Mouse (Mus musculus) heart, embryonic 16.5 days (tissue): ENCODE measurements around the gene Kcnj12. TPM values are rescaled to one million over a fixed set of nuclear protein-coding genes. Genes with fewer than 3 reads are reported as not detected.

Experiments
- ATAC-seq: fragments of 200-750 bp; cut with Nextera tagmentation; replicated peaks from 2 replicates; pipeline ENCODE4 v1.8.0; 2017; ENCODE audit warnings: moderate number of reproducible peaks; ENCODE audit not compliant: insufficient read depth, low FRiP score; ENCODE audit errors: extremely low read depth
- H3K27ac ChIP-seq: fragments of 300-500 bp; sonication (generic); 2 replicates; pipeline ENCODE4 v1.5.1; 2014; ENCODE audit warnings: mild to moderate bottlenecking, low read length, control low read depth, moderate library complexity
- H3K27me3 ChIP-seq: fragments of 300-500 bp; sonication (generic); 2 replicates; pipeline ENCODE4 v1.6.1; 2014; ENCODE audit warnings: low read length, mixed read lengths; ENCODE audit not compliant: control insufficient read depth, insufficient read depth
- H3K36me3 ChIP-seq: fragments of 300-500 bp; sonication (generic); 2 replicates; pipeline ENCODE4 v1.6.1; 2014; ENCODE audit not compliant: control insufficient read depth, insufficient read depth
- H3K4me1 ChIP-seq: fragments of 300-500 bp; sonication (generic); 2 replicates; pipeline ENCODE4 v1.6.1; 2014; ENCODE audit warnings: low read length, mixed read lengths; ENCODE audit not compliant: control insufficient read depth, insufficient read depth
- H3K4me2 ChIP-seq: fragments of 300-500 bp; sonication (generic); 2 replicates; pipeline ENCODE4 v1.6.1; 2014; ENCODE audit warnings: low read depth, mild to moderate bottlenecking, control low read depth, low read length
- H3K4me3 ChIP-seq: fragments of 300-500 bp; sonication (generic); 2 replicates; pipeline ENCODE4 v1.5.1; 2014; ENCODE audit warnings: mild to moderate bottlenecking, control low read depth, low read length
- H3K9ac ChIP-seq: fragments of 300-500 bp; sonication (generic); 2 replicates; pipeline ENCODE4 v1.6.1; 2014; ENCODE audit warnings: low read length, control low read depth
- H3K9me3 ChIP-seq: fragments of 300-500 bp; sonication (generic); replicated peaks from 2 replicates; pipeline ENCODE4 v1.6.1; 2016; ENCODE audit warnings: low read length; ENCODE audit not compliant: control insufficient read depth
- WGBS: fragments of 180-500 bp; shearing (Covaris S2); extraction: QIAGEN DNeasy Blood & Tissue Kit; methylation state at CpG from one replicate; pipeline ENCODE4 v1.1.7; 2014; 5-methylcytosine and 5-hydroxymethylcytosine counted together
- polyA plus RNA-seq: library from polyadenylated mRNA; unstranded; fragments of >200 nt; fragmentation: Nextera tagmentation; extraction: Ambion mirVana; gene quantifications from 2 replicates; pipeline ENCODE4 v1.2.1, GENCODE M21; 2015

Gene Kcnj12
- polyA plus RNA-seq, 1 experiment from 2014 or later: 5.7 TPM

DNA sequence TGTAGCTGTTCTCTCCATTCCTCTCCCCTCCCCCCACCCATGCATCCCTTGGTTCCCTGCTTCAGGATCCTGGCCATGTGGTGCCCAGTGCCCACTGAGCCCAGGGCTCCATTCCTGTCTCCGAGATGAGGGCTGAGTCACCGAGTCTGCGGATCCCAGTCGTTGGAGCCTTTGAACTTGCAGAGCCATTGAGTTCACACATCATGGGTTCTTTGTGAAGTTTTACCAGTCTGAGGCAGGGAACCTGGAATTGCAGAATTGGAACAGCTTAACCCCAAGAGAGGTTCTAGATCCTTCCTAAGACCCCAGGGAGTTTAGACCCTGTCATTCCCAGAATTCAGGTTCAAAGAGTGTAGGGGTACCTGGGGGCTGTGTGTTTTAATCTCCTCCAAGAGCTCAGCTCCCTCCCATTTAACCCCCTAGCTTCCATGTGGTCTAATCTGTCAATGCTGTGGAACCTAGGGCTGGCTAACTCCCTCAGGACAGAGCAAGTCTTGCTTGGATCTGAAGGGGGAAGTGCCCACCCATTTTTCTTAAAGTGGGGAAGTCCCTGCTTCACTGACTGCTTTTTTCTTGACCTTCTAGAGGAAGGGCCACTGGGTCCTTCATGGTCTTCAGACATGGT lies 6.9 kb downstream of the Kcnj12 start:
- no peak overlapping the region for H3K9ac ChIP-seq
- no peak overlapping the region for H3K4me2 ChIP-seq
- H3K4me3 ChIP-seq: no peak overlapping the region
- H3K36me3 ChIP-seq: no peaks in the 10 kb centered on the region
- H3K9me3 ChIP-seq: no peaks in the 10 kb centered on the region
- ATAC-seq: no peak
- H3K27me3 ChIP-seq: peaks cover 4% of the 10 kb centered on the region; the same call in 1 of the 2 replicates
- WGBS: 53% methylated on average over 4 of the region's 4 CpGs
- peaks cover 34% of the 10 kb centered on the region for H3K4me1 ChIP-seq
- no peak overlapping the region for H3K27ac ChIP-seq

DNA sequence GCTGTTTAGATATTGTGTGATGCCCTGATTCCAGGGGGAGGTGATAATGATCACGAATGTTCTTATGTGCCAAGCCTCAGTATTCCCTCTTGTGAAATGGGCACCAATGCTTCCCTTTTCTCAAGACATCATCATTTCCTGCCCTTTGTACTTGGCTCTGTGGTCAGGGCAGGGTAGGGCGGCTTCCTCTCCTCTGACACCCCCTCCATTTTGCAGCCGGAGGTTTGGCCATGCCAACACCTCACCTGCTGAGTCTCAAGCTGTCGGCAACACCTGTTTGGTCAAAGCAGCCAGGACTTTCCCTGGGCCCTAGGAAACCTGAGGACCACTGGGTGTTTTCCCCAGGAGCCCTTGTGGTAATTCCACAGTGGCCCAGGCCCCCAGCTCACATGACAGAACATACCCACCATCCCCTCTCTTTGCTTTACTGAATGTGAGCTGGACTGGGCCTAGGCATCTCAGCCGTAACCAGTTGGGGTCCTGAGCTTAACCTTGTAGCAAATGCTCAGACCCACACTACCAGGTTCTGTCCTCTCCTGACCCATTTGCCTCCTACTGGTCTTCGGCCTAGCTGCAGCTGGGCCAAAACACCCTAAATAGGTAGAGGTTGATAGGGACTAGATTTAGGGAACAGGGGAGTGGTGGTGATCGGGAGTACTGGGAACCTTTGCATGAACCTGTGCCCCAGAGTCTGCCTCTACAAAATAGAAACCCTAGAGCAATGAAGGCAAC lies 7.7 kb downstream of the Kcnj12 start:
- Histone ChIP-seq H3K9me3 (no peaks in the 10 kb centered on the region), H3K4me3 (no peak overlapping the region), H3K27ac (no peak overlapping the region), H3K4me1 (peaks cover 26% of the 10 kb centered on the region), H3K36me3 (no peaks in the 10 kb centered on the region), H3K9ac (no peak overlapping the region), H3K4me2 (no peak overlapping the region), H3K27me3 (no peaks in the 10 kb centered on the region)
- WGBS: 86% methylated on average over 7 of the region's 7 CpGs
- no peak for ATAC-seq

DNA sequence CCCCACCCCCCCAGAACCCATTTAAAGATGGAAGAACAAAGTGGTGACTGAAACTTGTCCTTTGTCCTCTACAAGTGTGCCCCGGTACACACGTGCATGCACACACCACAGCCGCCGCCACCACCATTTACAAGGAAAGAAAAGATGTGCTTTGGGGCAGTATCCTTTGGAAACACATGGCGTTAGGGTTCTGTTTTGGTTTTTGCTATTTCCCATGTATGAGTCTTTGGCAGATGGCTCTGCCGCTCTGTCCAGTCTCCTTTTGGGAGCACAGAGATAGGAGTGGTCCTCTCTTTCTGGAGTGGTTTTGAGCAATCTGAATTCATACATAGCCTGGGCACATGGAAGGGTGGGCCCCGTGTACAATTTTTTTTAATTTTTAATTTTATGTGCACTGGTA lies 8.8 kb downstream of the Kcnj12 start:
- no peak overlapping the region for H3K9ac ChIP-seq
- no peak overlapping the region for H3K27ac ChIP-seq
- no peaks in the 10 kb centered on the region for H3K9me3 ChIP-seq
- H3K36me3 ChIP-seq: no peaks in the 10 kb centered on the region
- no peak overlapping the region for H3K4me2 ChIP-seq
- no peaks in the 10 kb centered on the region for H3K27me3 ChIP-seq
- 92% methylated on average over 7 of the region's 7 CpGs for WGBS
- H3K4me1 ChIP-seq: peaks cover 21% of the 10 kb centered on the region
- no peak for ATAC-seq
- no peak overlapping the region for H3K4me3 ChIP-seq

DNA sequence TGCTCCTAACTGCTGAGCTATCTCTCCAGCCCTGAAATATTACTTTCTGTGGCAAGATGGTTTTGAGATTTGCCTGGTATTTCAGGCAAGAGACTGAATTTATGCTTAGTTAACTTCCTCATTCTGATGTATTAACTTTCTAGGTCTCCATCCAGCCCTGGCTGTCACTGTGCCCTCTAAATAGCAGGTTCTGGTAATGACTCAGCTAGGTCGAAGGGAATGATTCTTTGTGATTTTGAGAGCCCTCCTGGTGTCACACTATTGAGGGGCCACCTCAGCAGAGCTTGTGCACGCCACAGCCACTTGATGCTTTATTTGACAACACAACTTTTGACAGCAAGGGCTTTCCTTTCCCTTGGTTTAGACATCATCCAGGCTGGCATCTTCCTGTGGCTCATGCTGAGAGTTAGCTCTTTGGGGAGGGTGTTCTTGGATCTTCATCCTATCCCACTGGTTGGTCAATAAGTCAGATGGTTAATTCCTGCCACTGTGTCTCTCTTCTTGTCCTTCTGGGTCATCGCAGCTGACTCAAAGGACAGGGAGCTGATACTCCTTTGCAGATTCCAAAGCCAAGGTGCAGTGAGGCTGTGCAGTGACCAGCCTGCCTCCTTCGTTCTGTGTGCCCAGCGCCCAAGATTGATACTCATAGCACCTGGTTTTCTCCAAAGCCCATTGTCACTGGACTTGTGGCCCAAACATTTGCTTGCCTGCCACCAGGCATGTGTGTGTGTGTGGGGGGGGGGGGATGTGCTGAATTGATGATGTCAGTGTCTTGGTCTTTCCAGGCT lies 9.5 kb downstream of the Kcnj12 start:
- H3K27me3 ChIP-seq: no peaks in the 10 kb centered on the region
- ATAC-seq: no peak
- WGBS: 78% methylated on average over 5 of the region's 5 CpGs

DNA sequence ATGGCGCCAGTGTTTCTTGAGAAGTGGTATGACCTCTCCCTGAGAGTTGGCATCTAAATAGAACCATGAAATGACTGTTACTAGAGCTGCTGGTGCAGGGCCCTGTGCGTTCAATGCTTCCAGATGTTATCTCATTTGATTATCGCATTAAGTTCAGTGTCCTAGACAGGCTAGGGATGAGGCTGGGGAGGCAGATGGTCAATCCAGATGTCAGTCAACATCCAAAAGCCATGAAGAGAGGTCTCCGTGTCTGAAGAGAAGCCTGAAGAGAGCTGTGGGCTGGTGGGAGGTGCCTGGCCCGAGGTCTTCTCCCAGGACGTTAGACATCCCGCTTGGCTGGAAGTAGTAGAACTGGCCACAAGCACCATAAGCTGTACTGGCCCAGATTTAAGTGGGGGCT lies 10.1 kb downstream of the Kcnj12 start:
- no peak overlapping the region for H3K4me2 ChIP-seq
- WGBS: 83% methylated on average over 7 of the region's 7 CpGs
- no peak overlapping the region for H3K9ac ChIP-seq
- no peaks in the 10 kb centered on the region for H3K9me3 ChIP-seq
- H3K27ac ChIP-seq: no peak overlapping the region
- ATAC-seq: no peak
- H3K36me3 ChIP-seq: no peaks in the 10 kb centered on the region
- H3K4me3 ChIP-seq: no peak overlapping the region
- H3K27me3 ChIP-seq: no peaks in the 10 kb centered on the region
- H3K4me1 ChIP-seq: peaks cover 19% of the 10 kb centered on the region

More for the DNA sequence above, 9.5 kb downstream of the Kcnj12 start:
- no peak overlapping the region for H3K9ac ChIP-seq
- H3K27ac ChIP-seq: no peak overlapping the region
- H3K4me2 ChIP-seq: no peak overlapping the region
- no peaks in the 10 kb centered on the region for H3K9me3 ChIP-seq
- H3K36me3 ChIP-seq: no peaks in the 10 kb centered on the region
- H3K4me3 ChIP-seq: no peak overlapping the region
- peaks cover 19% of the 10 kb centered on the region for H3K4me1 ChIP-seq

DNA sequence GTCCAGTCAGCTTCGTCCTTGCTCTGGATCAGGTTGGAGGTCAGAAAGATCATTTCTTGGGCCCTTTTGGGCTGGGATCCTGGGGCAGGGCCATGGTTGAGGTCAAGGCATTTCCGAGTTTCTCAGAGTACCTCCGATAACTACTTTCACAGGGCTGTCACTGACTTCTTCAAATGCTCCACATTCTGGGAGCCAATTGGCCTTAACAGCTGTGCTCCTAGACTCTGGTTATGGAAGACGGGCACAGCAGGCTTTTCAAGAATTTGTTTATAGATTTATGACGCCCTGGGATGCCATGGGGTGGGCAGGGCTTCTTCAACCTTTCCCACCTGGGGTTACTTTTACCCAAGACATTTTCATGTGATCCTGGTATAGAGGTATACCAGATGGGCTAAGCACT lies 10.8 kb downstream of the Kcnj12 start:
- no peaks in the 10 kb centered on the region for H3K36me3 ChIP-seq
- no peak overlapping the region for H3K27ac ChIP-seq
- no peaks in the 10 kb centered on the region for H3K9me3 ChIP-seq
- H3K4me2 ChIP-seq: no peak overlapping the region
- no peak overlapping the region for H3K9ac ChIP-seq
- no peak for ATAC-seq
- 67% methylated on average over 5 of the region's 5 CpGs for WGBS
- peaks cover 16% of the 10 kb centered on the region for H3K4me1 ChIP-seq
- H3K4me3 ChIP-seq: no peak overlapping the region
- no peaks in the 10 kb centered on the region for H3K27me3 ChIP-seq

DNA sequence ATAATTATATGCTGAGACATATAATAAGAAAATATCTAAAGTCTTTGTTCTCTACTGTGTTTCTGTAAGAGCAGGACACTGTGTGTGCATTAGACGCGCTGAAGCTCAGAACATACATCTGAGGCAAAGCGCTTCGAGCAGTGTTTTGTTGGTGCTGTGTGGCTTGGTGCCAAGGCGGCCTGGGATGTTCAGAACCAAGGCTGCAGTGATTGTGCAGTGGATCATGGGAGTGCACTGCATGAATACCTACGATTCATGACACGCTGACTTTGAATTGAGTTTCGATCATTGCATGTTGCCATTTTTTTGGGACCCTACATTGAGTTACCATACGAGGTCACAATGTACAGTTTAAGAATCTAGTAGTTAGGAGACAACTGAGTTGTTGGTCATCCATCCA lies 14.3 kb downstream of the Kcnj12 start:
- no peak overlapping the region for H3K27ac ChIP-seq
- H3K4me1 ChIP-seq: peaks cover 8% of the 10 kb centered on the region
- H3K27me3 ChIP-seq: no peaks in the 10 kb centered on the region
- no peak overlapping the region for H3K4me2 ChIP-seq
- H3K9me3 ChIP-seq: no peaks in the 10 kb centered on the region
- H3K9ac ChIP-seq: no peak overlapping the region
- H3K4me3 ChIP-seq: no peak overlapping the region
- no peak for ATAC-seq
- H3K36me3 ChIP-seq: no peaks in the 10 kb centered on the region
- 95% methylated on average over 9 of the region's 9 CpGs for whole genome bisulfite sequencing

DNA sequence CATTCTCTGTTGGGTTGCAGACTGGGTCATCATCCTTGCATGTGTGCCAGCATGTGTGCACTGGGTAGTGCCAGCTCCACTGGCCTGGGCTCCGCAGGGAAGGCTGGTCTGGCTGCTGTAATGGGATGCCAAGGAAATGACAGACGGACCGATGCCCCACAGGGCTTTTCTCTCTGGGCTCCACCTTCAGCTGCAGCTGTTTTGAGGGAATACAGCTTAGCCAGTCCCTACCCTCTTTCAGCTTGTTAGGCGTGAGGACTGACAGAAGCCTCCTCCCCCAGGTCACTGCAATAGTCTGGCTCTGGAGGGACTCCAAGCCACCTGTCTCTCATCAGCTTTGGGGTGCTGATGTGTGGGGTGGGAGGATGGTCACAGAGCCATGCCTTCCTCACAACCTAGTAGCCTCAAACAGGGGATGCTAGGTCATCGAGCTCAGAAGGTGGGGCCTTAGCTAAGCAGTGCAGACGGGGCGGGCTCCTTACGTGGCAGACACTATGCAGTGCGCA lies 16.0 kb downstream of the Kcnj12 start:
- Histone ChIP-seq H3K9ac (no peak overlapping the region), H3K27me3 (no peaks in the 10 kb centered on the region), H3K4me1 (peaks cover 20% of the 10 kb centered on the region), H3K9me3 (no peaks in the 10 kb centered on the region), H3K36me3 (no peaks in the 10 kb centered on the region), H3K4me3 (no peak overlapping the region), H3K4me2 (no peak overlapping the region), H3K27ac (no peak overlapping the region)
- ATAC-seq: peak; percentile 70; the same call in 1 of the 2 replicates
- 55% methylated on average over 9 of the region's 9 CpGs for WGBS
